Mouse (Mus musculus) cerebral cortex, adult 2 months (tissue): Measurements from ENCODE around the gene Mtrex.

Experiments used
- WGBS: fragments of 180-500 bp; shearing (Covaris S2); methylation state at CpG from one replicate; pipeline ENCODE4 v1.1.7; 2018; 5-methylcytosine and 5-hydroxymethylcytosine counted together

Gene Mtrex

GRCm38 (mm10) chr13:112832589-112832988 lies 94.6 kb downstream of the Mtrex start:
- WGBS, result 91% methylated on average over 2 of the region's 2 CpGs

- 93% methylated on average over 2 of the region's 2 CpGs for WGBS
Measured at GRCm38 (mm10) chr13:112829619-112830018, 97.6 kb downstream of the Mtrex start.

GRCm38 (mm10) chr13:112825479-112825878 lies 101.7 kb downstream of the Mtrex start:
- 74% methylated on average over 6 of the region's 6 CpGs for WGBS

GRCm38 (mm10) chr13:112823911-112824648 lies 103.1 kb downstream of the Mtrex start:
- 70% methylated on average over 8 of the region's 8 CpGs for WGBS

- 75% methylated on average over 6 of the region's 6 CpGs for WGBS
Measured at GRCm38 (mm10) chr13:112823236-112823910, 103.8 kb downstream of the Mtrex start.

DNA sequence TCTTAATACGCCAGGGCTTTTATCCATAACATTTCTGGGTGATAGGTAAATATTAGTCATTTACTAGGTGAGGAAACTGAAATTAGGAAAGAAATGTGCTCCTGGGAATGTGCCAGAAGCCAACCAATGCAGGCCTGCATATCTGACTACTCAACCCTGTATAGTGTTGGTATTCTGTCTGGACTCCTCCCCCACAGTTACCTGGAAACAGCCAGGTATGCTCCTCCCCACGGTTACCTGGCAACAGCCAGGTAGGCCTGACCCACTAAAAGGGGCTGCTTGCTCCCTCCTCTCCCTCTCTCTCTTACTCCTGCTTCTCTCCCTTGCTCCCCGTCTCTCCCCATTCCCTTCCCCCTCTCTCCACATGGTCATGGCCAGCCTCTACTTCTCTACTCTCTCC lies 104.8 kb downstream of the Mtrex start:
- WGBS, result 75% methylated on average over 3 of the region's 3 CpGs

DNA sequence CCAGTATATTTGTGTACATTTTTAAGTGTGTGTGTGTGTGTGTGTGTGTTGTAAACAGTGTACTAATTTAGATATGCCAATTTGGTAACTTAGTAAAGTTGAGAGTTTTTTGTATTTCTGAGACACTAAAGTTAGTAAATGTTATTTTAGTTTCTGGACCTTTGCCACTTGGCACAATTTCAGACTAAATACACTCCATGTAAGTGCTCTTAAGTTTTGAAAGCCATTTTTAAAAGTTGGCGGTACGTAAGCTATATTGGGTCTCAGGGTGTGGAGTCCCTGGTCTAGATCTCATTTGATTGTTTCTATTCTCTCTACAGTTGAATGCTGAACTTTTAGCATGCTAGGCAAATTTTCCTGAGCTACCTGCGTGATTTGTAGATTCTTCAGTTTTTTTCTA lies 109.1 kb downstream of the Mtrex start:
- WGBS, result 77% methylated on average over 3 of the region's 3 CpGs
